Mouse (Mus musculus): ENCODE results near the gene Krt25. TPM values are rescaled to one million over a fixed set of nuclear protein-coding genes. Genes with fewer than 3 reads are reported as not detected.

Krt25 gene
- polyA plus RNA-seq, 1 experiment from 2014 or later = 0.12 TPM

DNA sequence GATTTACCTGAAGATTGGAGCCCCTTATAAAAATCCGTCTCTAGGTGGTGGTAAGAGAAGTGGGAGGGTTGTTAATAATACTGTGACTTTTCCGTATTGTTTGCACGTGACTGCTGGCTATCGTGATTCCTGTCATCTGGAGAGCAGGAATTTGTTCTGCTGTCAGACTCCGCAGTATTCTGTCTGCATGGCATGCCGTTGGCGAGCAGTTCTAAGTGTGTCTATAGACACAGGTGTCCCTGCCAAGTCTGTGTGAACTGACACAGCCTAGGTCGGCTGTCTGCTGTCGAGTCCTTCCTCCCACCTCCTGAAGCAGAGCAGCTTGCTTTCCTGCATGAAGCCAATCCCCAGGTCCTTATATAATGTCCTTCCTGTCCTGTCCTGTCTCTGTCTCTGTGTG, 3.6 kb downstream of the Krt25 start:
- TF ChIP-seq CTCF (IDR thresholded peaks at IDR 0.05; ENCODE audit: low read depth) (no peak), EP300 (optimal IDR thresholded peaks at IDR 0.05) (no peak)
- H3K4me2 ChIP-seq (replicated peaks; ENCODE audit: low read depth) = 0 out of 2 replicates have a peak overlapping the region, but pooled peaks have one; percentile 15
- ATAC-seq (ENCODE audit: low FRiP score, low TSS enrichment) (no peak), DNase-seq (ENCODE audit: low spot score) (peak; percentile 14)
- WGBS = 23% methylated on average over 9 of the region's 9 CpGs
- H3K27me3 ChIP-seq (ENCODE audit: control insufficient read depth, insufficient read depth, low read length) = no peaks in the 10 kb centered on the region
- H3K9me3 ChIP-seq (ENCODE audit: control insufficient read depth, low read length) = no peaks in the 10 kb centered on the region
- H3K9ac ChIP-seq (ENCODE audit: low read length) = no peak overlapping the region
- H3K36me3 ChIP-seq (ENCODE audit: control insufficient read depth, insufficient read depth, low read length) = no peaks in the 10 kb centered on the region
- no peak overlapping the region for H3K27ac ChIP-seq (replicated peaks)
- no peaks in the 10 kb centered on the region for H3K4me1 ChIP-seq (replicated peaks; ENCODE audit: control insufficient read depth, insufficient read depth)
- H3K4me3 ChIP-seq (ENCODE audit: low read depth, low read length) = no peak overlapping the region

DNA sequence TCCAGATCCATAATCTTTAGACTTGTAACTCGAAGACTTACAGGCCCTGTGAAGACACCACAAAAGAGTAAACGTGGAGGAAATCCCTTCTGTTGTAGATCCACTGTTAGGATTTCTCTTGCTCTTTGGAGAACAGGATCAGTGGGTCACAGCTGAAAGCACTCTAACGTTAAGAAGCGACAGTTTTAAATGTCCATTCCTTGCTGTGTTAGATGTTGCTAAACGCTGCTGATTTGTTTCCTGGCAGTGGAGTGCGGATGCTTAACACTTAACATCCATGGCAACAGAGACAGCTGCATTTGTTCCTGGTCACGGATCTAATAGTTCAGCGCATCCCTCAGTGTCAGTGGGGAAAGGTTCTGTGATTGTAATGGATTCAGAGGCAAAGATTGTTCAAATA, 6.2 kb downstream of the Krt25 start:
- no peak overlapping the region for H3K4me2 ChIP-seq (replicated peaks; ENCODE audit: low read depth)
- no peaks in the 10 kb centered on the region for H3K27me3 ChIP-seq (ENCODE audit: control insufficient read depth, insufficient read depth, low read length)
- H3K27ac ChIP-seq (replicated peaks) = no peak overlapping the region
- no peak for ATAC-seq (ENCODE audit: low FRiP score, low TSS enrichment)
- no peak overlapping the region for H3K4me3 ChIP-seq (ENCODE audit: low read depth, low read length)
- H3K9ac ChIP-seq (ENCODE audit: low read length) = no peak overlapping the region
- H3K36me3 ChIP-seq (ENCODE audit: control insufficient read depth, insufficient read depth, low read length) = no peaks in the 10 kb centered on the region
- DNase-seq (ENCODE audit: low spot score) = no peak
- no peaks in the 10 kb centered on the region for H3K9me3 ChIP-seq (ENCODE audit: control insufficient read depth, low read length)
- WGBS = 36% methylated on average over 8 of the region's 8 CpGs
- no peaks in the 10 kb centered on the region for H3K4me1 ChIP-seq (replicated peaks; ENCODE audit: control insufficient read depth, insufficient read depth)
- TF ChIP-seq CTCF (IDR thresholded peaks at IDR 0.05; ENCODE audit: low read depth) = no peak
- TF ChIP-seq EP300 (optimal IDR thresholded peaks at IDR 0.05) = no peak

DNA sequence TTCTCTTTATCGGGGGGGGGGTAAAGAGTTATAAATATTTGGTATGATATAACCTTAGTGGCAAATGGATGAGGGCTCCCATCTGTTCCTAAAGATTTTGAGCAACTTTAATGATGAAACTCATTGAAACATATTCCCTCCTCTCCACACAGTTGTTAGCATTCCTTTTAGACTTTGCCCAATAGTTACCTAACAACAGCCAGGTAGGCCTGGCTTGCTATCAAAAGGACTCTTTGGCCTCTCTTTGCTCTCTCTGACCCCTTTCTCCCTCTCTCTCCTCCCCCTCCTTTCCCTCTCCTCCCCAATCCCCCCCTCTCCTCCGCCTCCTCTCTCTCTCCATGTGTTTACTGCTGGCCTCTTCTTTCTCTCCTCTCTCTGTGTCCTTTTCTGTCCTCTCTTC, 8.2 kb downstream of the Krt25 start:
- 46% methylated on average over 2 of the region's 2 CpGs for WGBS
- Histone ChIP-seq H3K4me2 (replicated peaks; ENCODE audit: low read depth) (no peak overlapping the region), H3K9me3 (ENCODE audit: control insufficient read depth, low read length) (no peaks in the 10 kb centered on the region), H3K4me3 (ENCODE audit: low read depth, low read length) (no peak overlapping the region), H3K9ac (ENCODE audit: low read length) (no peak overlapping the region), H3K36me3 (ENCODE audit: control insufficient read depth, insufficient read depth, low read length) (no peaks in the 10 kb centered on the region), H3K27ac (replicated peaks) (no peak overlapping the region), H3K4me1 (replicated peaks; ENCODE audit: control insufficient read depth, insufficient read depth) (no peaks in the 10 kb centered on the region), H3K27me3 (ENCODE audit: control insufficient read depth, insufficient read depth, low read length) (no peaks in the 10 kb centered on the region)
- DNase-seq (ENCODE audit: low spot score) (no peak), ATAC-seq (ENCODE audit: low FRiP score, low TSS enrichment) (no peak)
- TF ChIP-seq EP300 (optimal IDR thresholded peaks at IDR 0.05) (no peak), CTCF (IDR thresholded peaks at IDR 0.05; ENCODE audit: low read depth) (no peak)

DNA sequence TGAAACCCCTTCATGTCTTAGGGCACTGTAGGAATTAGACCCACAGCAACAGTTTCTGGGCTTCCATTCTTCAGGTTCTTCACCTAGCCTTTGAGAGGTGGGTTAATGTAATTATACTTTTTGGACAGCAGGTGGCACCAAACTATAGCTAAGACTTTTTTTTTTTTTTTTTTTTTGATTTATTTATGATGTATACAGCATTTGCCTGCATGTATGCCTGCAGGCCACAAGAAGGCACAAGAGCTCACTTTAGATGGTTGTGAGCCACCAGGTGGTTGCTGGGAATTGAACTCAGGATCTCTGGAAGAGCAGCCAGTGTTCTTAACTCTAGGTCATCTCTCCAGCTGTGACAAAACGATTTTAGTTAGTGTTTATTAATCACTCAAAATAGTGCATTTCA, 11.9 kb downstream of the Krt25 start:
- WGBS = 55% methylated on average over 1 of the region's 1 CpGs

DNA sequence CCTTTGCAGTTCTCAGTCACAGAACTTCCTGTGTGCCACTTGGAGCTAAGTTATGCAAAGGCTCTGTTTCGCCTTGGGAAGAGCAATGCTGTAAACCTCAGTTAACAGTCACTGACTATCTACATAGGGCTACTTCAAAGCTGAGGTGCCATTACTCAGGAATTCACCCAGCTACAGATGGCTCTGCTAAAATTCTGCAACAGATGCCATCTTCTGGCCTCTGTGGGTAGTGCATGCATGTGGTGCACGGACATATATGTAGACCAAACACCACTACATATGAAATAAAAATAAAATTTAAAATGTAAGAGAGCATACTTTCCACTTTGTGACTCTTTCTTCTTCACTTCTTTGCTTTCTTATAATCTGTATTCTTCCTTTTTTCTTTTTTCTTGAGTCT, 15.2 kb downstream of the Krt25 start:
- no peak overlapping the region for H3K4me3 ChIP-seq (ENCODE audit: low read depth, low read length)
- H3K4me2 ChIP-seq (replicated peaks; ENCODE audit: low read depth) = no peak overlapping the region
- DNase-seq (ENCODE audit: low spot score) = peak; percentile 79

More for the DNA sequence above, 11.9 kb downstream of the Krt25 start:
- H3K27me3 ChIP-seq (ENCODE audit: control insufficient read depth, insufficient read depth, low read length) = no peaks in the 10 kb centered on the region
- ATAC-seq (ENCODE audit: low FRiP score, low TSS enrichment) (no peak), DNase-seq (ENCODE audit: low spot score) (no peak)
- H3K9ac ChIP-seq (ENCODE audit: low read length) = no peak overlapping the region
- TF ChIP-seq EP300 (optimal IDR thresholded peaks at IDR 0.05) = no peak
- TF ChIP-seq CTCF (IDR thresholded peaks at IDR 0.05; ENCODE audit: low read depth) = peak; percentile 74
- no peak overlapping the region for H3K4me2 ChIP-seq (replicated peaks; ENCODE audit: low read depth)
- no peak overlapping the region for H3K27ac ChIP-seq (replicated peaks)
- H3K4me1 ChIP-seq (replicated peaks; ENCODE audit: control insufficient read depth, insufficient read depth) = no peaks in the 10 kb centered on the region
- H3K36me3 ChIP-seq (ENCODE audit: control insufficient read depth, insufficient read depth, low read length) = no peaks in the 10 kb centered on the region
- no peaks in the 10 kb centered on the region for H3K9me3 ChIP-seq (ENCODE audit: control insufficient read depth, low read length)
- H3K4me3 ChIP-seq (ENCODE audit: low read depth, low read length) = no peak overlapping the region

DNA sequence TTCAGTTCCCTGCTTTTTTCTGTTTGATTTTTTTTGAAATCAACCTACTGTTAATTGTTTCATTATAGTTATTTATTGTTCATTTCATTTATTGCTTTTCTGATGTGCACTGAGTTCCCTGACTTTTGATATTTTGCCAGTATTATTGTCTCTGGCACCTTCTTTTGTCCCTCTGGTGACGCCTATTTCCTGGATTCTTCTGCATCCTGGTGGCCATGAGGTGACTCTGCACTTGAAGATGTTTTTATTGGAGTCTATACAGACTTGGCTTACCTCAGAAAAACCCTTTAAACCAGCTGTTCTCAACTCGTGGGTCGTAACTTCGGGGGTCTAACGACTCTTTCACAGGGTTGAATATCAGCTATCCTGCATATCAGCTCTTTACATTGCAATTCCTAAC, 27.7 kb downstream of the Krt25 start:
- peak; percentile 63 for TF ChIP-seq CTCF (IDR thresholded peaks at IDR 0.05; ENCODE audit: low read depth)
- TF ChIP-seq EP300 (optimal IDR thresholded peaks at IDR 0.05) = no peak
- H3K9ac ChIP-seq (ENCODE audit: low read length) = no peak overlapping the region
- no peaks in the 10 kb centered on the region for H3K9me3 ChIP-seq (ENCODE audit: control insufficient read depth, low read length)
- H3K27me3 ChIP-seq (ENCODE audit: control insufficient read depth, insufficient read depth, low read length) = no peaks in the 10 kb centered on the region
- H3K27ac ChIP-seq (replicated peaks) = no peak overlapping the region
- H3K4me2 ChIP-seq (replicated peaks; ENCODE audit: low read depth) = no peak overlapping the region
- DNase-seq (ENCODE audit: low spot score) (no peak), ATAC-seq (ENCODE audit: low FRiP score, low TSS enrichment) (no peak)
- no peaks in the 10 kb centered on the region for H3K4me1 ChIP-seq (replicated peaks; ENCODE audit: control insufficient read depth, insufficient read depth)
- no peak overlapping the region for H3K4me3 ChIP-seq (ENCODE audit: low read depth, low read length)
- no peaks in the 10 kb centered on the region for H3K36me3 ChIP-seq (ENCODE audit: control insufficient read depth, insufficient read depth, low read length)
- 45% methylated on average over 5 of the region's 5 CpGs for WGBS

More for the DNA sequence above, 15.2 kb downstream of the Krt25 start:
- Histone ChIP-seq H3K9me3 (ENCODE audit: control insufficient read depth, low read length) (no peaks in the 10 kb centered on the region), H3K27ac (replicated peaks) (no peak overlapping the region), H3K9ac (ENCODE audit: low read length) (no peak overlapping the region), H3K36me3 (ENCODE audit: control insufficient read depth, insufficient read depth, low read length) (no peaks in the 10 kb centered on the region), H3K4me1 (replicated peaks; ENCODE audit: control insufficient read depth, insufficient read depth) (no peaks in the 10 kb centered on the region), H3K27me3 (ENCODE audit: control insufficient read depth, insufficient read depth, low read length) (no peaks in the 10 kb centered on the region)
- 42% methylated on average over 2 of the region's 2 CpGs for WGBS
- ATAC-seq (ENCODE audit: low FRiP score, low TSS enrichment) = 0 out of 2 replicates have a peak, but pooled peaks have one; percentile 47
- TF ChIP-seq EP300 (optimal IDR thresholded peaks at IDR 0.05) = no peak
- TF ChIP-seq CTCF (IDR thresholded peaks at IDR 0.05; ENCODE audit: low read depth) = peak; percentile 81
